In the genomic region with DNA sequence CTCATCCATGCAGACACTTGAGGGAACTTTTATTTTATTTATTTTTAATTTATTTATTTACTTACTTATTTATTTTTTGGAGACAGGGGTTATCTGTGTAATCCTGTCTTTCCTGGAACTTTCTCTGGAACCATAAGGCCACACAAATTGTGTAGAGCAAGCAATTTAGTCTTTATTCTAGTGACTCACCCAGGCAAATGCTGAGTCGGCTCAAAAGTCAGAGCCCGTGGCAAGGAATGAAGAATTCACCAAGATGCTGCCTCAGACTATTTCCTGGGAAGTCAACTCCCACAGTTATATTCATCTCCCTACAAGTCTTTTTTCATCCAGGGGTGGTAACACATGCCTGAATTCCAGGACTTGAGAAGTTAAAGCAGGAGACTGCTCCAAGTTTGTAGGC, we compare ENCODE assay signal across 23 mouse cellular contexts. TPM values are rescaled to one million over a fixed set of nuclear protein-coding genes. Genes with fewer than 3 reads are reported as not detected.
"Had no signal": no experiment of that assay in that cellular context is flagged by ENCODE, and none has a peak within 500 bp of the region (broad histone marks: within the 10 kb centered on the region; RNA-seq: fewer than 3 reads in every experiment).

No protein-coding gene starts in this region.

- H3K27ac ChIP-seq: left cerebral cortex, adult 2 months; limb, embryonic 12.5 days; limb, embryonic 15.5 days; liver, embryonic 14.5 days; midbrain, embryonic 10.5 days; midbrain, embryonic 13.5 days; neural tube, embryonic 13.5 days had no signal

- H3K9ac ChIP-seq: limb, embryonic 12.5 days; limb, embryonic 15.5 days; liver, embryonic 14.5 days; liver, postnatal 0 days; lung, embryonic 14.5 days; midbrain, embryonic 13.5 days; neural tube, embryonic 13.5 days had no signal

- ATAC-seq: liver, postnatal 0 days; lung, postnatal 0 days; midbrain, embryonic 13.5 days; midbrain, embryonic 16.5 days had no signal

- H3K27me3 ChIP-seq: limb, embryonic 12.5 days; limb, embryonic 15.5 days; megakaryocyte, embryonic 14.5 days; midbrain, embryonic 13.5 days; neural tube, embryonic 13.5 days had no signal

- H3K9me3 ChIP-seq: limb, embryonic 12.5 days; limb, embryonic 15.5 days; megakaryocyte, embryonic 14.5 days; midbrain, embryonic 10.5 days; midbrain, embryonic 13.5 days; neural tube, embryonic 13.5 days had no signal

- DNase-seq: kidney, adult 8-10 months; kidney, postnatal 14 days; kidney, postnatal 4 days; liver, postnatal 0 days; lung, embryonic 14.5 days; retina, postnatal 1 day; right cerebral cortex, postnatal 25 days; spleen, adult 18-20 months; thymus, adult 18-20 months; thymus, postnatal 36 days had no signal

- H3K4me3 ChIP-seq: left cerebral cortex, adult 2 months; limb, embryonic 12.5 days; limb, embryonic 15.5 days; megakaryocyte, embryonic 14.5 days; midbrain, embryonic 10.5 days; midbrain, embryonic 13.5 days; myocyte; neural tube, embryonic 13.5 days had no signal

RNA-seq across cellular contexts. Expression of a gene that starts 25.1 kb away (rescaled TPM):
- total RNA-seq: monocyte, adult 5-6 weeks; neutrophil, adult 5-6 weeks had no signal
